Mouse (Mus musculus) bone marrow, adult 2 months (tissue): Measurements from ENCODE around the gene Fam207a. TPM values are rescaled to one million over a fixed set of nuclear protein-coding genes. Genes with fewer than 3 reads are reported as not detected.

Experiments
- H3K27ac ChIP-seq: fragments of 200-500 bp; 2 replicates; pipeline ENCODE4 v1.5.1; 2012; ENCODE audit warnings: low read depth, mild to moderate bottlenecking, control low read depth, inconsistent platforms, low read length; ENCODE audit not compliant: control insufficient read depth, poor library complexity, insufficient read depth
- H3K4me1 ChIP-seq: fragments of 200-500 bp; 2 replicates; pipeline ENCODE4 v1.6.1; 2011; ENCODE audit warnings: low read length; ENCODE audit not compliant: control insufficient read depth, insufficient read depth
- H3K4me3 ChIP-seq: fragments of 200-500 bp; replicated peaks from 2 replicates; pipeline ENCODE3; 2011; ENCODE audit warnings: mild to moderate bottlenecking, low read depth, low read length, control low read depth; ENCODE audit not compliant: control insufficient read depth
- CTCF ChIP-seq: fragments of 200-500 bp; IDR thresholded peaks from 2 replicates; pipeline ENCODE4 v1.5.1; 2011; ENCODE audit warnings: low read length, control low read depth; ENCODE audit not compliant: control insufficient read depth, insufficient read depth
- POLR2A ChIP-seq: fragments of 200-500 bp; IDR thresholded peaks from 2 replicates; pipeline ENCODE4 v1.6.1; 2011; ENCODE audit warnings: low read depth, mild to moderate bottlenecking, control low read depth, low read length, borderline replicate concordance; ENCODE audit not compliant: control insufficient read depth
- WGBS: fragments of 180-500 bp; shearing (Covaris S2); methylation state at CpG from one replicate; pipeline ENCODE4 v1.1.7; 2018; 5-methylcytosine and 5-hydroxymethylcytosine counted together
- polyA plus RNA-seq: library from polyadenylated mRNA; stranded (reverse); fragments of >200 nt; gene quantifications from 2 replicates; pipeline ENCODE4 v1.2.4, GENCODE M21; 2011; ENCODE audit warnings: low replicate concordance; ENCODE audit not compliant: missing spikeins, insufficient read depth, insufficient read length

The Fam207a gene
- polyA plus RNA-seq, 1 experiment = 29.2 TPM

DNA sequence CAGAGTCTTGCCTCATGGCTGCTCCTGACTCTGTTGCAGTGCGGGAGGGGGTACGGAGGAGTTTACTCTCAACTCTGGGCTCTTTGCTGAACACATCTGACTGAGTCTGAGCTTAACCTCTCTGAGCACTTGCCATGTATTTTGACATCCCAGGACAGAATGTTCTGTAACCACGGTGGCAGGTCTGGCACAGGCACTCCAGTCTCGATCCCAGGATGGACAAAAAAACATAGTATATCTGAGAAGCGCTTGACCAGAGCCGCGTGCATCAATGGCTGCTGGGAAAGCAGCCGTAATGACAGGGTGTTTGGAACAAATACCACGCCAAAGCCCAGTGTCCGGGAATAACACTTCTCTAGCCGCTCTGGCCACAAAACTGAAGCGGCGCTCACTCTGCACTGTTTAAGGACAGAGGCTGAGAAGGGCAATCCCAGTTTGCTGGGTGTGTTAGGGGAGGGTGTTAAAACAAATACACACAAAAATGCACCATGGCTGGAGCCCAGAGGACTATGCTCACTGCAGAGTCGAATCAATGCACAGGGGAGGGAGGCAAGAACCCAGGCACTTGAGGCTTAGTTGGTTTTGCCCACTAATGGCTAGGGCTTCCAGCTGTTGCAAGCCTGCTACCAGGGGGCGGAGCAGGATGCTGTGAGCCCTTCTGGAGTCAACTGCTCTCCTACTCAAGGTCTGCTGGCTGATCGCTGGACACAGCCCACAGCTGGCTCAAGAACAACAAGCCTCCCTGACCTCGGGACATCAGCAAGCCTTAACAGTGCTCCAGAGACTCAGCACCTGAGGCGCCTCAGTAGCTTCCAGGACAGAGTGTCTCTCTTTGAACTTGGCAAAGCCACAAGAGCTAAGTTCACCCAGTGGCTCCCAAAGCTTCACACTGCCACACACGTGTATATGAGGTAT, 74.5 kb downstream of the Fam207a start:
- no peak for TF ChIP-seq CTCF
- TF ChIP-seq POLR2A = no peak
- Histone ChIP-seq H3K27ac (no peak overlapping the region), H3K4me1 (no peaks in the 10 kb centered on the region; the same call in 1 of the 2 replicates), H3K4me3 (no peak overlapping the region)
- 69% methylated on average over 19 of the region's 19 CpGs for WGBS

DNA sequence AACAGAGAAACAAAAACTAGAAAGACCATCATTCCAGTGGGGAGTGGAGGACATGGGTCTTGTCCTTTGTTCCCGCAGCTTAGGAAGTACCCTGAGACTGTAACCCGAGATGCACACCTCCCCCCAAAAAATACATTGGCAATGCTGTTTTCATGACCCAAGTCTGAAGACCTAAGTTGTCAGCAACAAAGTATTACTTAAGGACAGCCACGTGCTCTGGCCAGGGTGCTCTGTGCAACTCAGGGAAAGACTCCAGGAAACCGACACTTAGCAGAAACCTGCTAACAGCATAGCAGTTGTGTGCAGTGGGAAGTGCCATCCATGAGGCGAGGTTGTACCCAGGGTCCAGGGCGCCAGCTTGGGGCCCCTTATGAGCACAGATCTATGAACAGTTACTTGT, 75.3 kb downstream of the Fam207a start:
- no peak for TF ChIP-seq CTCF
- TF ChIP-seq POLR2A = no peak
- WGBS = 30% methylated on average over 6 of the region's 6 CpGs

DNA sequence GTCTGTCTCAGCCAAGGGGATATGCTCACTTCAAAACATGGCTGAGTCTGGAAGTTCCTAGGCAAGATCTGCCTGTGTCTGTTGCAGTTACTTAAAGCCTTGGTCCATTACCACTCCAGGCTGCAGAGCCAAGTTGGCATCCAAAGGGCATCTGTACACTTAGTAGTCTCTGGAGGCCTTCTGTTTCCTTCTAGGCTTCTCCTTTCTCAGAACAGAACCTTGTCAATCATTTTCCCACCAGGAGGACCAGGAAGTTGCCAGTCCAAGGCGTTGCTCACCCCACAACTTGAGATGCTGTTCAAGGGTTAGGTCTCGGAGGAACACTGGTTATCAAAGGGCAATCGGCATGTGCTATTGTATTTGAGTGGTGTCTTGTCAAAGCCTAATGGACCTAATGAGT, 76.6 kb downstream of the Fam207a start:
- TF ChIP-seq CTCF = no peak
- TF ChIP-seq POLR2A = no peak
- Histone ChIP-seq H3K27ac (no peak overlapping the region), H3K4me1 (no peaks in the 10 kb centered on the region; the same call in 1 of the 2 replicates), H3K4me3 (no peak overlapping the region)
- 70% methylated on average over 3 of the region's 3 CpGs for WGBS

More for the DNA sequence above, 75.3 kb downstream of the Fam207a start:
- no peaks in the 10 kb centered on the region; the same call in 1 of the 2 replicates for H3K4me1 ChIP-seq
- H3K4me3 ChIP-seq = no peak overlapping the region
- no peak overlapping the region for H3K27ac ChIP-seq

DNA sequence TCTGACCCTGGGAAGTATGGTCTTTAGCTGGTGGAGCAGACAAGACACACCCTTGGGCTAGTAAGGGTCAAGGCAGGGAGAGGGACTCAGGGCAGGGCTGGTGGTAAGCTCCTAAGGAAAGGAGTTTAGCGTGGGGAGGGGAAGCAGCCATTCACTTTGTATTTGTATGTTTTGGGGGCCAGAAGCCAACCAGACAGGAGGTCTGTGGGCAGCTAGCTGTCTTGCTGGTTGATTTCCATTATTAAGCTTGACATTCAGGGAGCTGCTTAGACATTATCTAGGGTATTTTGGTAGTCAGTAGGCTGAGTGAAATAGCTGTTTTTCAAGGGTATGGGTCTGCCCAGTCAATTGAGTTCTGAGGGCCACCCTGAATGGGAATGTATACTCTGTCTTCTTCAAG, 77.6 kb downstream of the Fam207a start:
- Histone ChIP-seq H3K4me1 (no peaks in the 10 kb centered on the region; the same call in 1 of the 2 replicates), H3K4me3 (no peak overlapping the region), H3K27ac (no peak overlapping the region)
- 64% methylated on average over 1 of the region's 1 CpGs for WGBS
- TF ChIP-seq CTCF (no peak), POLR2A (no peak)

Other genes with a start within 250 kb of the Fam207a start
- gene Adarb1, start 97.5 kb downstream of the Fam207a start, polyA plus RNA-seq = 1.7 and 2.1 TPM in 2 replicates
- 27.2 and 69.1 TPM in 2 replicates for gene Itgb2, start 14.5 kb upstream of the Fam207a start, polyA plus RNA-seq
- 38.1 and 67.0 TPM in 2 replicates for gene Pttg1ip, start 65.9 kb upstream of the Fam207a start, polyA plus RNA-seq
- gene Sumo3, start 90.3 kb upstream of the Fam207a start, polyA plus RNA-seq = 69.9 and 76.0 TPM in 2 replicates
- gene Gm49325, start 90.4 kb upstream of the Fam207a start, polyA plus RNA-seq = not detected in 2 replicates
- gene Ube2g2, start 106.5 kb upstream of the Fam207a start, polyA plus RNA-seq = 21.5 and 35.5 TPM in 2 replicates
- not detected in 2 replicates for gene Tspear, start 170.8 kb upstream of the Fam207a start, polyA plus RNA-seq
- not detected in 2 replicates for gene Gm19402, start 175.0 kb upstream of the Fam207a start, polyA plus RNA-seq
- gene Gm9508, start 181.4 kb upstream of the Fam207a start, polyA plus RNA-seq = not detected in 2 replicates
- gene Gm10272, start 190.8 kb upstream of the Fam207a start, polyA plus RNA-seq = not detected in 2 replicates
- not detected in 2 replicates for gene Gm10024, start 195.7 kb upstream of the Fam207a start, polyA plus RNA-seq
- gene Gm10142, start 200.0 kb upstream of the Fam207a start, polyA plus RNA-seq = not detected in 2 replicates
- gene Krtap12-1, start 204.8 kb upstream of the Fam207a start, polyA plus RNA-seq = not detected in 2 replicates
- not detected in 2 replicates for gene Gm10100, start 210.7 kb upstream of the Fam207a start, polyA plus RNA-seq
- not detected in 2 replicates for gene Gm18596, start 226.9 kb upstream of the Fam207a start, polyA plus RNA-seq
- gene Gm9736, start 235.6 kb upstream of the Fam207a start, polyA plus RNA-seq = not detected in 2 replicates
- gene Gm3233, start 243.9 kb upstream of the Fam207a start, polyA plus RNA-seq = not detected in 2 replicates